Mouse (Mus musculus): ENCODE measurements around the gene Bod1l. TPM values are rescaled to one million over a fixed set of nuclear protein-coding genes. Genes with fewer than 3 reads are reported as not detected.

The Bod1l gene
- polyA plus RNA-seq, 1 experiment from 2014 or later: 7.8 TPM

GRCm38 (mm10) chr5:41767296-41768200 is 76.6 kb downstream of the Bod1l start:
- Histone ChIP-seq H3K36me3 (replicated peaks; ENCODE audit: insufficient read depth, low read length) (no peaks in the 10 kb centered on the region), H3K4me1 (ENCODE audit: insufficient read depth) (no peaks in the 10 kb centered on the region), H3K27ac (ENCODE audit: low read depth) (no peak overlapping the region), H3K9me3 (ENCODE audit: low read length) (no peaks in the 10 kb centered on the region), H3K4me3 (ENCODE audit: low read depth, low read length) (peak overlapping the region; percentile 49), H3K27me3 (ENCODE audit: insufficient read depth, low read length) (peaks cover 59% of the 10 kb centered on the region), H3K4me2 (ENCODE audit: low read depth, low read length) (peak overlapping the region; percentile 65), H3K9ac (replicated peaks) (no peak overlapping the region)
- 2% methylated on average over 33 of the region's 33 CpGs for WGBS (ENCODE audit: insufficient replicate concordance)
- ATAC-seq (no peak), DNase-seq (peak; percentile 22)
- TF ChIP-seq EP300 (IDR thresholded peaks at IDR 0.05; ENCODE audit: low read depth) (no peak), CTCF (IDR thresholded peaks at IDR 0.05; ENCODE audit: low read depth) (no peak)

- H3K27me3 ChIP-seq (ENCODE audit: insufficient read depth, low read length): peaks cover 66% of the 10 kb centered on the region
- H3K4me1 ChIP-seq (ENCODE audit: insufficient read depth): 0 out of 2 replicates have a peak, but pooled peaks cover 4% of the 10 kb centered on the region
- H3K4me2 ChIP-seq (ENCODE audit: low read depth, low read length): no peak overlapping the region
- WGBS (ENCODE audit: insufficient replicate concordance): 5% methylated on average over 27 of the region's 27 CpGs
- TF ChIP-seq EP300 (IDR thresholded peaks at IDR 0.05; ENCODE audit: low read depth): no peak
- TF ChIP-seq CTCF (IDR thresholded peaks at IDR 0.05; ENCODE audit: low read depth): no peak
- ATAC-seq (no peak), DNase-seq (no peak)
- no peak overlapping the region for H3K9ac ChIP-seq (replicated peaks)
- H3K4me3 ChIP-seq (ENCODE audit: low read depth, low read length): no peak overlapping the region
- H3K27ac ChIP-seq (ENCODE audit: low read depth): no peak overlapping the region
- H3K36me3 ChIP-seq (replicated peaks; ENCODE audit: insufficient read depth, low read length): no peaks in the 10 kb centered on the region
- no peaks in the 10 kb centered on the region for H3K9me3 ChIP-seq (ENCODE audit: low read length)
These were observed 77.6 kb downstream of the Bod1l start for GRCm38 (mm10) chr5:41766406-41767010.

GRCm38 (mm10) chr5:41765626-41766405 is 78.3 kb downstream of the Bod1l start:
- Histone ChIP-seq H3K4me3 (ENCODE audit: low read depth, low read length) (no peak overlapping the region), H3K4me1 (ENCODE audit: insufficient read depth) (0 out of 2 replicates have a peak, but pooled peaks cover 5% of the 10 kb centered on the region), H3K4me2 (ENCODE audit: low read depth, low read length) (no peak overlapping the region), H3K9ac (replicated peaks) (no peak overlapping the region), H3K9me3 (ENCODE audit: low read length) (no peaks in the 10 kb centered on the region), H3K36me3 (replicated peaks; ENCODE audit: insufficient read depth, low read length) (no peaks in the 10 kb centered on the region), H3K27me3 (ENCODE audit: insufficient read depth, low read length) (peaks cover 73% of the 10 kb centered on the region), H3K27ac (ENCODE audit: low read depth) (no peak overlapping the region)
- DNase-seq (no peak), ATAC-seq (no peak)
- TF ChIP-seq EP300 (IDR thresholded peaks at IDR 0.05; ENCODE audit: low read depth) (no peak), CTCF (IDR thresholded peaks at IDR 0.05; ENCODE audit: low read depth) (no peak)
- 5% methylated on average over 14 of the region's 14 CpGs for WGBS (ENCODE audit: insufficient replicate concordance)

GRCm38 (mm10) chr5:41763731-41764721 is 80.1 kb downstream of the Bod1l start, which contains the start of gene Nkx3-2:
Gene Nkx3-2 (minus strand): TSS chr5:41764501.
- Histone ChIP-seq H3K27me3 (ENCODE audit: insufficient read depth, low read length) (peaks cover 88% of the 10 kb centered on the region), H3K4me3 (ENCODE audit: low read depth, low read length) (peak within 1 kb of the TSS; percentile 17), H3K4me1 (ENCODE audit: insufficient read depth) (0 out of 2 replicates have a peak, but pooled peaks cover 5% of the 10 kb centered on the region), H3K4me2 (ENCODE audit: low read depth, low read length) (peak within 1 kb of the TSS; percentile 38), H3K9ac (replicated peaks) (no peak within 1 kb of the TSS), H3K36me3 (replicated peaks; ENCODE audit: insufficient read depth, low read length) (no peaks in the 10 kb centered on the region), H3K9me3 (ENCODE audit: low read length) (no peaks in the 10 kb centered on the region), H3K27ac (ENCODE audit: low read depth) (no peak within 1 kb of the TSS)
- under 1% methylated on average over 63 of the region's 79 CpGs for WGBS (ENCODE audit: insufficient replicate concordance)
- TF ChIP-seq EP300 (IDR thresholded peaks at IDR 0.05; ENCODE audit: low read depth): no peak
- TF ChIP-seq CTCF (IDR thresholded peaks at IDR 0.05; ENCODE audit: low read depth): no peak
- DNase-seq (no peak), ATAC-seq (no peak)

GRCm38 (mm10) chr5:41762947-41763730 is 81.0 kb downstream of the Bod1l start:
- no peak for TF ChIP-seq EP300 (IDR thresholded peaks at IDR 0.05; ENCODE audit: low read depth)
- TF ChIP-seq CTCF (IDR thresholded peaks at IDR 0.05; ENCODE audit: low read depth): no peak
- no peaks in the 10 kb centered on the region for H3K9me3 ChIP-seq (ENCODE audit: low read length)
- H3K4me1 ChIP-seq (ENCODE audit: insufficient read depth): 0 out of 2 replicates have a peak, but pooled peaks cover 5% of the 10 kb centered on the region
- DNase-seq (no peak), ATAC-seq (no peak)
- no peak overlapping the region for H3K4me2 ChIP-seq (ENCODE audit: low read depth, low read length)
- no peak overlapping the region for H3K9ac ChIP-seq (replicated peaks)
- no peak overlapping the region for H3K27ac ChIP-seq (ENCODE audit: low read depth)
- no peaks in the 10 kb centered on the region for H3K36me3 ChIP-seq (replicated peaks; ENCODE audit: insufficient read depth, low read length)
- H3K27me3 ChIP-seq (ENCODE audit: insufficient read depth, low read length): peaks cover 92% of the 10 kb centered on the region
- 2% methylated on average over 41 of the region's 41 CpGs for whole genome bisulfite sequencing (ENCODE audit: insufficient replicate concordance)
- H3K4me3 ChIP-seq (ENCODE audit: low read depth, low read length): no peak overlapping the region
